Mouse (Mus musculus) G1E (cell line): ENCODE data around the gene Med15. TPM values are rescaled to one million over a fixed set of nuclear protein-coding genes. Genes with fewer than 3 reads are reported as not detected.

Experiments
- ATAC-seq: 2 replicates; pipeline ENCODE4 v1.8.0; 2016; ENCODE audit warnings: mild to moderate bottlenecking; ENCODE audit not compliant: insufficient number of reproducible peaks, poor library complexity, low FRiP score, severe bottlenecking; ENCODE audit errors: extremely low read depth
- DNase-seq: peaks from one replicate; pipeline ENCODE4 v3.0.0; 2012; ENCODE audit warnings: low spot score
- H3K27me3 ChIP-seq: 2 replicates; pipeline ENCODE4 v1.6.1; 2012; ENCODE audit warnings: mild to moderate bottlenecking, low read length, inconsistent platforms; ENCODE audit not compliant: insufficient read depth
- H3K36me3 ChIP-seq: replicated peaks from 2 replicates; pipeline ENCODE3; 2012; ENCODE audit warnings: mild to moderate bottlenecking, inconsistent platforms
- H3K4me1 ChIP-seq: 2 replicates; pipeline ENCODE4 v1.6.1; 2012; ENCODE audit warnings: low read depth, low read length, inconsistent platforms, mixed read lengths; ENCODE audit not compliant: insufficient read depth
- H3K4me3 ChIP-seq: 2 replicates; pipeline ENCODE4 v1.5.1; 2012; ENCODE audit warnings: low read depth, mild to moderate bottlenecking, inconsistent platforms, low read length, moderate library complexity, mixed read lengths
- H3K9me3 ChIP-seq: replicated peaks from 2 replicates; pipeline ENCODE4 v1.6.1; 2012; ENCODE audit warnings: inconsistent platforms
- CTCF ChIP-seq: IDR thresholded peaks from 2 replicates; pipeline ENCODE4 v1.5.1; 2012; ENCODE audit warnings: low read depth, low read length, inconsistent platforms, mixed read lengths
- GATA1 ChIP-seq: IDR thresholded peaks from 2 replicates; pipeline ENCODE4 v1.6.1; 2012; ENCODE audit warnings: borderline replicate concordance, low read length, inconsistent platforms, mixed read lengths
- GATA2 ChIP-seq: IDR thresholded peaks from 2 replicates; pipeline ENCODE4 v1.6.1; 2012; ENCODE audit warnings: low read depth, low read length, inconsistent platforms, borderline replicate concordance
- POLR2AphosphoS5 ChIP-seq: IDR thresholded peaks from 2 replicates; pipeline ENCODE4 v1.6.1; 2012; ENCODE audit warnings: low read depth, low read length, inconsistent platforms; ENCODE audit not compliant: insufficient replicate concordance
- TAL1 ChIP-seq: conservative IDR thresholded peaks from 2 replicates; pipeline ENCODE4 v1.6.1; 2012; ENCODE audit warnings: low read depth, low read length, inconsistent platforms, mixed read lengths
- polyA plus RNA-seq: library from polyadenylated mRNA; stranded (reverse); fragments of >175 nt; gene quantifications from 2 replicates; pipeline ENCODE4 v1.2.3, GENCODE M21; 2012
- total RNA-seq, 2 experiments: library from RNA; stranded (forward) in 1 of 2; stranded (reverse) in 1 of 2; fragments of 200-1000 nt in 1 of 2; fragments of >200 nt in 1 of 2; fragmentation: Nextera tagmentation in 1 of 2; gene quantifications; 2 replicates each; pipeline ENCODE4 v1.2.3; 2014 to 2017

Med15 gene
- total and polyA plus RNA-seq, 3 experiments, result 23.4 to 221 (median 80.8) TPM

GRCm38 (mm10) chr16:17654188-17654795 is 78.4 kb downstream of the Med15 start:
- H3K27me3 ChIP-seq, result no peaks in the 10 kb centered on the region
- H3K9me3 ChIP-seq, result no peaks in the 10 kb centered on the region
- ATAC-seq (no peak), DNase-seq (no peak)
- H3K4me3 ChIP-seq, result no peak overlapping the region
- H3K36me3 ChIP-seq, result peaks cover 96% of the 10 kb centered on the region
- H3K4me1 ChIP-seq, result peaks cover 13% of the 10 kb centered on the region
- no peak for TF ChIP-seq POLR2AphosphoS5
- TF ChIP-seq CTCF, result no peak
- no peak for TF ChIP-seq GATA2
- no peak for TF ChIP-seq TAL1
- TF ChIP-seq GATA1, result no peak

DNA sequence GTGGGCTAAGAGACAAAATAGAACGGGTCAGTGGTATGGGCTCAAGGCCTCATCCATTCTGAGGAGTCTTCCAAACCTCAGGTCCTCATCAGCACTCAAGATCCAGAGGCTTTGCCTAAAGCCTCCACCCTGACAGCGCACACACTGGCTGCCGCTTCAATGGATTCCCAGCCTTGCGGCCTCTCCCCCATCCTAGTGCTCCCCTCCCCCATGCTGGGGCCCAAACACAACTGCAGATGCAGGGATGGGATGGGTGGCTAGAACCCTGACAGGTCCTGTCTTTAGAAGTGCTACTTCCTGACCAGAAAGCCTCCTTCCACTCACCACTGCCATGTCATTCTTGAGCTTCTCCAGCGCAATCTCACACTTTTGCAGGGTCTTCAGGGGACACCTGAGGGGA is 79.1 kb downstream of the Med15 start:
- ATAC-seq, result no peak
- H3K27me3 ChIP-seq, result no peaks in the 10 kb centered on the region
- no peak for TF ChIP-seq GATA2
- no peak for TF ChIP-seq POLR2AphosphoS5
- no peak for TF ChIP-seq GATA1
- no peak for TF ChIP-seq TAL1
- TF ChIP-seq CTCF, result no peak
- peaks cover 100% of the 10 kb centered on the region for H3K36me3 ChIP-seq
- peaks cover 17% of the 10 kb centered on the region for H3K4me1 ChIP-seq
- no peak for DNase-seq
- H3K4me3 ChIP-seq, result no peak overlapping the region
- no peaks in the 10 kb centered on the region for H3K9me3 ChIP-seq

DNA sequence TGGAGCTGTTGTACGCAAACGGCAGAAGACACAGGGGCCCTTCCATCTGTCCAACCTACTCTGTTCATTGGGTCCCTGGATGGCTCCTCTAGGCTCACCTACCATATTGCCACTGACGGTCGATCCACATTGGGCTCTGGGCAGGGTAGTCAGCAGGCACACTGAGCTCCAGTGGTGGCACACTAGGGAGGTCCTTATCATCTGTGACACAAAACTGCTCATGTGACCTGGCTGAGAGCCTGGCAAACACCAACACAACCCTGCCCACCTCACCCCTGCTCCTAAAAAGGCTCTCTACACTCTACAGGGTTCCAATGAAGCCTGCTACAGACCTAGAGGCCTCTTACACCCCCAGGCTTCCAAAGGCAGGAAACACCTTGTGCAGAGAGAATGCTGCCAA is 80.1 kb downstream of the Med15 start:
- DNase-seq (no peak), ATAC-seq (no peak; the same call in 1 of the 2 replicates)
- no peaks in the 10 kb centered on the region for H3K9me3 ChIP-seq
- H3K36me3 ChIP-seq, result peaks cover 100% of the 10 kb centered on the region
- H3K27me3 ChIP-seq, result no peaks in the 10 kb centered on the region
- no peak overlapping the region for H3K4me3 ChIP-seq
- peaks cover 20% of the 10 kb centered on the region for H3K4me1 ChIP-seq
- no peak for TF ChIP-seq GATA2
- TF ChIP-seq POLR2AphosphoS5, result no peak
- TF ChIP-seq CTCF, result no peak
- TF ChIP-seq GATA1, result no peak
- no peak for TF ChIP-seq TAL1

GRCm38 (mm10) chr16:17650711-17651110 is 82.0 kb downstream of the Med15 start:
- no peak for ATAC-seq
- no peak for TF ChIP-seq CTCF
- no peak for TF ChIP-seq GATA1
- no peak for TF ChIP-seq TAL1
- no peak for TF ChIP-seq GATA2
- TF ChIP-seq POLR2AphosphoS5, result no peak
- peaks cover 85% of the 10 kb centered on the region for H3K36me3 ChIP-seq
- H3K4me3 ChIP-seq, result no peak overlapping the region
- no peaks in the 10 kb centered on the region for H3K9me3 ChIP-seq
- DNase-seq, result no peak
- no peaks in the 10 kb centered on the region for H3K27me3 ChIP-seq
- peaks cover 38% of the 10 kb centered on the region for H3K4me1 ChIP-seq

DNA sequence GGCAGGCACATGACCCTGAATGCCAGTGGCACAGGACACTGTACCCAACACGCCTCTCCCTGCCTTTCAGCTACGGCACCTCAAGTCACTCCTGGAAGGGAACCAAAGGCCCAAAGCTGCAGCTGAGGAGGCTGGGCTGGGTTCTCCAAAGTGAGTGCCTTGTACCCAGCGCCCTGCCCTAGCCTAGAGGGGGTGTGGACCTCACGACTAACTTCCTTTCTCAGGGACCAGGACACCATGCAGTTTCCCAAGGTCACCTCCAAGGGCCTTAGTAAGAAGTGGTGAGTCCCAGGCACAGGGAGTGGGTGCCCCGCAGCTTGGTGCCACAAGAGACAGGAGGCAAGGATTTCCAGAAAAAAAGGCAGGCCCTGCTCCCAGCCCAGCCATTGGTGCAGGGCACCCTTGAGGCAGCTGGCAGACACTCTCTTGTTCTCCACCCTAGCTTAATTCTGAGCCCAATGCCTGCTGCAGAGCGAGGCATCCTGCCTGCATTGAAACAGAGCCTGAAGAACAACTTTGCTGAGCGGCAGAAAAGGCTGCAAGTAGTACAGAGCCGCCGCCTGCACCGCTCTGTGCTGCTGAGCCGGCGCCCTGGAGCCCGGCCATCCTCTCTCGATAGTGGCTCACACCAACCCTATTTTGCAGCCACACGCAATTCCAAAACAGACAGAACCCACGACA is 82.6 kb downstream of the Med15 start:
- Histone ChIP-seq H3K27me3 (no peaks in the 10 kb centered on the region), H3K4me3 (no peak overlapping the region), H3K4me1 (peaks cover 38% of the 10 kb centered on the region), H3K9me3 (no peaks in the 10 kb centered on the region), H3K36me3 (peaks cover 79% of the 10 kb centered on the region)
- TF ChIP-seq POLR2AphosphoS5, result no peak
- ATAC-seq (no peak), DNase-seq (no peak)

DNA sequence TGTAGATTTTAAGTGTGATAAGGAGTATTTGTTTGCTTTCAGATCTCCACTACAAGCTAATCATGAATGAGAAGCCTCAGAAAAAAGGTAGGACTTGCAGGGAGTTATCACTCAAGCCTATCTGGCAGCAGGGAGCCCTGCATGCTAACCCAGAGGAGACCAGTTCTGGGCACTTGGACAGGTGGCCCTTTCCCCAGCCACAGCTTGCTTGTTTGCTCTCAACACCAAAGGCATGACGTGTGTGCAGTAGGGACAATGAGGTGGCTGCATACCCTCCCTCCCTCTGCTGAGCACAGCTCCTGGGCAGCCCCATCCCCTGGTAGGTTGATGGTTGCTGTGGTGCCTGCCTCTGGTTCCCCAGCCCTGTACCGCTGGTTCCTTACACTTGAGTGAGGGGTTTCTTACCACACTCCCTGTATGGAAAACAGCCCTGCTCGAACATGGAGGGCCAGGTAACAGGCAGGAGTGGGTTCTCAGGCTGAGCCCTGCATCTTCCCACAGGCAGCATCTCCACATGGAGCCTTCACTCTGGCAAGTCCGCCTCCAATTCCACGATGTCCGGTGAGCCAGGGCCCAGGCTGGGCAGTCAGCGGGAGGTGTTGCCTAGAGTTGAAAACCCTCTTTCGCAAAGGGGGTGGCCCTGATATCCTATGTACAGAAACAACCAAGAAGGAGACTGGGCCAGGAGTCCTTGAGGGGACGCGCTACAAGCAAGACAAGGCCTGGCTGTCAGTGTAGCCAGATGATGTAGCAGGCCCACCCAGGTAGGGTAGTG is 84.9 kb downstream of the Med15 start:
- Histone ChIP-seq H3K4me1 (peaks cover 38% of the 10 kb centered on the region), H3K27me3 (no peaks in the 10 kb centered on the region), H3K4me3 (no peak overlapping the region), H3K36me3 (peaks cover 73% of the 10 kb centered on the region), H3K9me3 (no peaks in the 10 kb centered on the region)
- TF ChIP-seq GATA2 (no peak), POLR2AphosphoS5 (no peak), TAL1 (no peak), CTCF (no peak)
- DNase-seq (no peak), ATAC-seq (no peak)
